Mouse (Mus musculus): ENCODE measurements around the gene Rin3. TPM values are rescaled to one million over a fixed set of nuclear protein-coding genes. Genes with fewer than 3 reads are reported as not detected.

The Rin3 gene
- total RNA-seq, 1 experiment from 2014 or later: 218 TPM

GRCm38 (mm10) chr12:102355784-102356183 is 72.9 kb downstream of the Rin3 start:
- ATAC-seq (ENCODE audit: extremely low read depth, insufficient number of reproducible peaks, low FRiP score, poor library complexity, severe bottlenecking): no peak

- ATAC-seq (ENCODE audit: extremely low read depth, insufficient number of reproducible peaks, low FRiP score, poor library complexity, severe bottlenecking): peak; percentile 47; the same call in 1 of the 2 replicates
These were observed 73.9 kb downstream of the Rin3 start for GRCm38 (mm10) chr12:102356781-102357180.

- ATAC-seq (ENCODE audit: extremely low read depth, insufficient number of reproducible peaks, low FRiP score, poor library complexity, severe bottlenecking): no peak
These were observed 76.5 kb downstream of the Rin3 start for GRCm38 (mm10) chr12:102359390-102359789.

- no peak for ATAC-seq (ENCODE audit: extremely low read depth, insufficient number of reproducible peaks, low FRiP score, poor library complexity, severe bottlenecking)
These were observed 78.6 kb downstream of the Rin3 start for GRCm38 (mm10) chr12:102361189-102362161.

GRCm38 (mm10) chr12:102365016-102365415 is 82.2 kb downstream of the Rin3 start:
- ATAC-seq (ENCODE audit: extremely low read depth, insufficient number of reproducible peaks, low FRiP score, poor library complexity, severe bottlenecking): peak; percentile 43; the same call in 1 of the 2 replicates

- ATAC-seq (ENCODE audit: extremely low read depth, insufficient number of reproducible peaks, low FRiP score, poor library complexity, severe bottlenecking): no peak
These were observed 83.4 kb downstream of the Rin3 start for GRCm38 (mm10) chr12:102366126-102366816.

- peak; percentile 63 for ATAC-seq (ENCODE audit: extremely low read depth, insufficient number of reproducible peaks, low FRiP score, poor library complexity, severe bottlenecking)
These were observed 84.2 kb downstream of the Rin3 start for GRCm38 (mm10) chr12:102367075-102367474.

- peak; percentile 52 for ATAC-seq (ENCODE audit: extremely low read depth, insufficient number of reproducible peaks, low FRiP score, poor library complexity, severe bottlenecking)
These were observed 85.2 kb downstream of the Rin3 start for GRCm38 (mm10) chr12:102368066-102368465.

- no peak for ATAC-seq (ENCODE audit: extremely low read depth, insufficient number of reproducible peaks, low FRiP score, poor library complexity, severe bottlenecking)
These were observed 85.7 kb downstream of the Rin3 start for GRCm38 (mm10) chr12:102368556-102368955.

- ATAC-seq (ENCODE audit: extremely low read depth, insufficient number of reproducible peaks, low FRiP score, poor library complexity, severe bottlenecking): no peak
These were observed 86.8 kb downstream of the Rin3 start for GRCm38 (mm10) chr12:102369488-102370235.

GRCm38 (mm10) chr12:102370931-102371500 is 88.2 kb downstream of the Rin3 start:
- ATAC-seq (ENCODE audit: extremely low read depth, insufficient number of reproducible peaks, low FRiP score, poor library complexity, severe bottlenecking): peak; percentile 0; the same call in 1 of the 2 replicates

- ATAC-seq (ENCODE audit: extremely low read depth, insufficient number of reproducible peaks, low FRiP score, poor library complexity, severe bottlenecking): no peak
These were observed 89.5 kb downstream of the Rin3 start for GRCm38 (mm10) chr12:102372322-102372721.

- ATAC-seq (ENCODE audit: extremely low read depth, insufficient number of reproducible peaks, low FRiP score, poor library complexity, severe bottlenecking): no peak
These were observed 99.3 kb downstream of the Rin3 start for GRCm38 (mm10) chr12:102382180-102382579.

- ATAC-seq (ENCODE audit: extremely low read depth, insufficient number of reproducible peaks, low FRiP score, poor library complexity, severe bottlenecking): peak; percentile 13; the same call in 1 of the 2 replicates
These were observed 100.4 kb downstream of the Rin3 start for GRCm38 (mm10) chr12:102383288-102383687.

- peak; percentile 30; the same call in 1 of the 2 replicates for ATAC-seq (ENCODE audit: extremely low read depth, insufficient number of reproducible peaks, low FRiP score, poor library complexity, severe bottlenecking)
These were observed 102.0 kb downstream of the Rin3 start for GRCm38 (mm10) chr12:102384819-102385218.

GRCm38 (mm10) chr12:102387219-102387917 is 104.5 kb downstream of the Rin3 start:
- peak; percentile 74 for ATAC-seq (ENCODE audit: extremely low read depth, insufficient number of reproducible peaks, low FRiP score, poor library complexity, severe bottlenecking)

- ATAC-seq (ENCODE audit: extremely low read depth, insufficient number of reproducible peaks, low FRiP score, poor library complexity, severe bottlenecking): no peak; the same call in 1 of the 2 replicates
These were observed 107.2 kb downstream of the Rin3 start for GRCm38 (mm10) chr12:102390042-102390441.

GRCm38 (mm10) chr12:102391109-102391508 is 108.3 kb downstream of the Rin3 start:
- ATAC-seq (ENCODE audit: extremely low read depth, insufficient number of reproducible peaks, low FRiP score, poor library complexity, severe bottlenecking): no peak

Data from neutrophil, adult 5-6 weeks (primary cell).